Mouse (Mus musculus) ES-E14 (cell line): ENCODE results near the gene Hipk2.

Experiments
- HCFC1 ChIP-seq: IDR thresholded peaks from 2 replicates; pipeline ENCODE4 v1.6.1; 2012; ENCODE audit warnings: low read length, inconsistent platforms, borderline replicate concordance; ENCODE audit not compliant: insufficient read depth
- MAFK ChIP-seq: IDR thresholded peaks from 2 replicates; pipeline ENCODE4 v1.6.1; 2014; ENCODE audit warnings: mild to moderate bottlenecking, low read depth, low read length, inconsistent platforms; ENCODE audit not compliant: insufficient read depth
- ZC3H11A ChIP-seq: IDR thresholded peaks from 2 replicates; pipeline ENCODE4 v1.6.1; 2012; ENCODE audit warnings: low read depth, mild to moderate bottlenecking, inconsistent platforms, low read length, borderline replicate concordance

DNA sequence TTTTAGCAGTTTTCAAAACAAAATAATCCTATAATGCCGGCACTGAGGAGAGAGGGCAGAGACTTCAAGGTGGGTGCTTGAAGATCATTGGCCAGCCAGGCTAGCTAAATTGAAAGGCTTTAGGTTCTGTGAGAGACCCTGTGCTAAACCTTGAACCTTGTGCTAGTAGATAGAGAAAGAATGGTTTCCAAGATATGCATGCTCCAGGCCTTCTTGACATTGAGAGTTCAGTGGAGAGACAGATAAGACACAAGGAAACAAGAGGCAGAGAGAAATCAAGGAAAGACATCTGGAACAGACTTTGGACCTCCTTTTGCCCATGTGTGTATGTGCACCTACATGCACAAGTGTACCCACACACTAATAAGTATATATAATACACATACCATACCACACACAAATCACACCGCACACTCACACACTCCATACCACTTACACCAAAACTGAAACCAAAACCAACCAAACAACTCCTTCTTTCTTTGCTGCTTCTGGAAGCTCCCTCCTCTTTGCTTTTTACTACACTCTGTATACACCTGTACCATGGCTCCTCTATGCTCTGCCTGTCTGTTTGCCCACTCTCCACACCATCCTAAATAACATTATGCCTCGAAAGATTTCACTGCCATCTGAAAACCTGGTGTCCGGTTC is 24.6 kb upstream of the Hipk2 start:
- TF ChIP-seq HCFC1 (no peak), ZC3H11A (no peak), MAFK (no peak)
